Mouse (Mus musculus) cerebellum, adult 2 months (tissue): ENCODE data around the gene Hist2h3c1.

Source experiments
- CTCF ChIP-seq: fragments of 200-500 bp; IDR thresholded peaks from 2 replicates; pipeline ENCODE4 v1.5.1; 2011; ENCODE audit warnings: low read depth, mild to moderate bottlenecking, control low read depth, low read length, moderate library complexity, borderline replicate concordance; ENCODE audit not compliant: insufficient read depth
- POLR2A ChIP-seq: fragments of 200-500 bp; IDR thresholded peaks from 2 replicates; pipeline ENCODE4 v1.6.1; 2011; ENCODE audit warnings: low read length, control low read depth, borderline replicate concordance; ENCODE audit not compliant: insufficient read depth

- TF ChIP-seq CTCF (no peak), POLR2A (no peak)
Measured at GRCm38 (mm10) chr3:96243921-96244572, 2.4 kb upstream of the Hist2h3c1 start.
